Mouse (Mus musculus): ENCODE measurements around the gene Pole3.

Gene Pole3

GRCm38 (mm10) chr4:62524651-62525488, at the start of gene Pole3, which contains the start of gene 4933430I17Rik:
TSS of gene Pole3 (minus strand) at chr4:62525068.
TSS of gene 4933430I17Rik (plus strand) at chr4:62525369.
- DNase-seq (ENCODE audit: low spot score), result peak; percentile 96

GRCm38 (mm10) chr4:62570029-62570428, 45.2 kb upstream of the Pole3 start:
- no peak for DNase-seq (ENCODE audit: low spot score)

GRCm38 (mm10) chr4:62569603-62570002, 44.7 kb upstream of the Pole3 start:
- no peak for DNase-seq (ENCODE audit: low spot score)

DNA sequence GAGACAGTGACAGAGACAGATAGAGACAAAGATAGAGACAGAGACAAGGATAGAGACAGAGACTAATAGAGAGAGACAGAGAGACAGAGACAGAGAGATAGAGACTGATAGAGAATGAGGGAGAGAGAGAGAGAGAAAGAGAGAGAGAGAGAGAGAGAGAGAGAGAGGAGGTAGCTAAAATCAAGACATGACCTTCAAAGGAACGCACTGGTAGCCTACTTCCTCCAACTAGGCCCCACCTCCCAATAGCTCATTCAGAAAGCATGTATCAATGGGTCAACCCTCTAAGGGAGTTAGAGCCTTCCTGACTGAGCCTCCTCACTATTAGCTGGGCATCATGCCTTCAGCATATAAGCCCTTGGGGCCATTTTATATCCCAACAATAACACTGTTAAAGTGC, 43.5 kb upstream of the Pole3 start:
- no peak for DNase-seq (ENCODE audit: low spot score)

DNA sequence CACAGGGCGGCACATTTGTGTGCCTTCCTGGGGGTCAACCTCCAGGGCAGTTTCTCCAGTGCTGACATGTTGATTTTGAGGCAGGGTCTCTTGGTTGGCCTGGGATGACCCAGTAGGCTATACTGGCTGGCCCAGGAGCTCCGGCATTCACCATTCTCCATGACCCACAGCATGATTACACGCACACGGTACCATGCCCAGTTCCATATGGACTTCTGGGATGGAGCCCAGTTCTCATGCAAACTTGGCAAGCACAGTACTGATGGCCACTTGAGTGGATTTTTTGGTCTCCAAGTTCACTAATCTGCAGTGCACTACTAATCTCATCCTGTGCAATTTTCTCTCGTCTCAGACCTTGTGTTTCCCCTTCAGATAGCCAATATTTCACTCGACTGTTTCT, 42.8 kb upstream of the Pole3 start:
- no peak for DNase-seq (ENCODE audit: low spot score)

- DNase-seq (ENCODE audit: low spot score), result no peak
Observed at GRCm38 (mm10) chr4:62566530-62566929, 41.7 kb upstream of the Pole3 start.

DNA sequence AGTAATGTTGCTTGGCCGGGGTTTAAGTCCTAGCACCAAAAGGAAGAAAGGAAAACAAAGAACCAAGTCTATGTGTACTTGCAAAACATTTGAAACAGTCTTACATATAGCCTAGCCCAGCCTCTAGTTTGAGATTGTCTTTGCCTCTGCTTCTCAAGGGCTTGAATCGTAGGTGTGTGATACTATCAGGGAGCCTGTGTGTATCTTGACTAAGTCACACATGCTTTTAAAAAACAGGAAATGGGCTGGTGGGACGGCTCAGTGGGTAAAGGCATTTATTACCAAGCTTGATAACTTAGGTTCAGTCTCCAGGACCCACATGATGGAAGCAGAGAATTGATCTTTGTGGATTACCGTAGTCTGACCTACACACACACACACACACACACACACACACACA, 37.1 kb upstream of the Pole3 start:
- DNase-seq (ENCODE audit: low spot score), result no peak

GRCm38 (mm10) chr4:62561630-62562001, 36.7 kb upstream of the Pole3 start:
- no peak for DNase-seq (ENCODE audit: low spot score)

DNA sequence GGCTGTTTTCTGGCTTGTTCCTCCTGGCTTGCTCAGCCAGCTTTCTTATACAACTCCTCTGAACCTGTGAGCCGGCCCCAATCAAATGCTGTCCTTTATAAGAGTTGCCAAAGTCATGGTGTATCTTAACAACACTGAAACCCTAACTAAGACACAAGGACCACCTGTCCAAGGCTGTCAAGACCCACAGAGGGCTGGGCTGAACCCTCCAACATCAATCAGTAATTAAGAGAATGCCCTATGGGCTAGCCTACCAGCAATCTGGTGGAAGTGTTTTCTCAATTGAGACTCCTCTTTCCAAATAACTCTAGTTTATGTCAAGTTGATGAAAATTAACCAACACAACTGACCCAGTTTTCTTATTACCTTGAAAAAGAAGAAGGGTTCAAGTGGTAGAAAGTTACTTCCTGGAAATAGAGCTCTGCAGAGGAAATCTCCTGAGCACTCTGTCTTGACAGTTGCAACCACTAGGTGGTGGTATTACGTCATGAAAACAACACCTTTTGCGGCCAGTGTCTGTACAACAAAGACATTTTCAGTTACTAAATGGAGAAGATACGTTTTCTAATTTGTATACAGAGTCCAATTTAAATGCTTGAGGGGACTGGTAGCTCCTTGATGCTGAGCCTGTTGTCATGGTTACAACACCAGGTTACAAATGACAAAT, 36.2 kb upstream of the Pole3 start:
- peak; percentile 84 for DNase-seq (ENCODE audit: low spot score)

DNA sequence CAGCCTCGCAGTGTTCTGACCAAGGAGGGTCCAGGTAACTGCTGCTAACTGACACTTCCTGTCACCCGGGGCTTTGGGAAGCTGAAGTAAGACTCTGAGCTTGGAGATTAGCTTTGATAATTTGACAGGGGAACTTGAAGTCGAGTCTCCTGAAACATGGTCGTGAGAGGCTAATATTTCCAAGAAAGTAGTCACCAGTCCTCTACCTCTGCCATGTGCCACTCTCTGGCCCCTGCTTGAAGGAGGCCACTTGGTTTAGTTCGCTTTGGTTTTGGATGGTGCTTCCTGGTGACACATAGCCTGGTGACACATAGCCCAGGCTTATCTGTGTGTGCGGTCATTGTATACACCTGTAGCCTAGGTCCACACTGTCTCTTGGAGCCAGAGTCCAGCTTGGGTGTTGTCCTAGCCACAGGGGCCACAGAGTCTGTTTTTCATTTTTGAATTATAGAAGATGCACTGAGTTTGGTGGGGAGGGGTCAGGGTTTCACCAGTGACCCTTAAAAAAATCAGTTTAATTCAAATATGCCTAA, 35.0 kb upstream of the Pole3 start, which contains the start of gene Rgs3:
Gene Rgs3, plus strand, starts transcription at position 51 of the 533 bp plus-strand sequence.
- DNase-seq (ENCODE audit: low spot score), result no peak

DNA sequence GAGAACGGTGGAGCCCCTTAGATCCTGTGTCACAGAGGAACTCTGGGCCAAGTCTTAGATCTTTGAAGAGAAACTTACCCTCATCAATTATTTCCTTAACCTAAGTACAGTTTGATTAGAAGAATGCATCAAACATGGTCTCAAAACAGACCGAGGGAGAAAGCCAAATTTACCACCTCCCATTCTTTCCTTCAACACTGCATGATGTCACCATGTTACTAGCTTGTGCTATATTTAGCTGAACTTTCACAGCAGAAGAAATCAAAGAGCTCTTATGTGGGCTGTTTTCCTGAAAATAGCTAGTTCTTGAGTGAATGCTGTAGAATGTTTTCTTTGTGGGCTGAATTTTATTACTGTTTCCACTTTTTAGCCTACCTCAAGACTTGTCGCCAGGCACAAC, 32.6 kb upstream of the Pole3 start:
- no peak for DNase-seq (ENCODE audit: low spot score)

GRCm38 (mm10) chr4:62551966-62552365, 27.1 kb upstream of the Pole3 start:
- no peak for DNase-seq (ENCODE audit: low spot score)

DNA sequence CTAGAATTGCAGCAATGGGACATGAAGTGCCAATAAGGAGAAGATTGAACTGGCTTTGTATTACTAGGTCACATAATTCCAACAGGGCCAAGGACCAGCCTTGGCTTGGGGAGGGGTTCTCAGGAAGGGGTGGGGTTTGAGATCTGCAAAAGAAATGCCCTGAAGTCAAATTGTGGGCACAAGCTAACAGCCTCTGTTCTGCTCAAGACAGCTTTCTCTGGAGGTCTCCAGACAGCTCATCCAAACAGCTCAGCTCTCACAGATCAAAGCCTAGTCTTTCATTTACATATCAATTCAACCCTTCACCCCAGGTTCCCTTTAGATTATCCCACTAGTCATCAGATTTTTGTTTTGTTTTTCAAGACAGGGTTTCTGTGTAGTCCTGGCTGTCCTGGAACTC, 19.9 kb upstream of the Pole3 start:
- DNase-seq (ENCODE audit: low spot score), result no peak

DNA sequence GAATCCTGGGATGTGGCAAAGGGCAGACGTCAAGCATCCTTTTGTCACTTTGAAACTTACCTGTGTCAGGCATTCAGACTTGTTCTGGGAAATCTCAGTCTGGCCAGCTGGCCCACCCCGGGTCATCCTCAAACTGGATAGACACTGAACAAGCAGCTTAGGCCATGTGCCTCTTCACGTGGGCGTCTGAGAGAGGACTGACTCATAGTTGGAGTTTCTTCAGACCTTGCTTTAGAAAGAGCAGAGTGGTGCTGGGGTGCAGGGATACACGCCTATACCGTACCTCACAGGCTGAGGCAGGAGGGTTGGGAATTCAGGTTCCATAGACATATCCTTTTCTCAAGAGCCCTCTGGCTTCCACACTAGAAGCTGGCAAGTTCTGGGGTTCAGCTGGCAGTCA, 18.9 kb upstream of the Pole3 start:
- DNase-seq (ENCODE audit: low spot score), result no peak

DNA sequence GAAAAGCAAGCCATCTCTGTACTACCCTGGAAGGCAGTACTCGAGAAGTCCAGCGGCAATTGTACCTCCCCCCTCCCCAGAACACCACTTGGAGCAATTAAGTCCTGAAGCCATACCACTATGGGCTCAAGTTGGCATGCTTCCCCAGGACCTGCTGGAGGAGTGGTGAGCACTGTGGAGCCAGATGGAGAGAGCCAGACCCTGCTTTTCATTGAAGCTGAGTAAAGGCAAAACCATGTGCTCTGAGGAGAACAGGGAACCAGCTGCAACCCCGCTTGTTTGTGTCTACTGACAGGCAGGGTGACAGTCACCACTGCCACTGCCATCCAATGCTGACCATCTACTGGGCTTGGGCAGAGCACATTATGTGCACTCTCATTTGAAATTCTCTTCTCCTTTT, 16.9 kb upstream of the Pole3 start:
- no peak for DNase-seq (ENCODE audit: low spot score)

- no peak for DNase-seq (ENCODE audit: low spot score)
Observed at GRCm38 (mm10) chr4:62533729-62534128, 8.9 kb upstream of the Pole3 start.

- DNase-seq (ENCODE audit: low spot score), result no peak
Observed at GRCm38 (mm10) chr4:62527655-62528054, 2.8 kb upstream of the Pole3 start.

DNA sequence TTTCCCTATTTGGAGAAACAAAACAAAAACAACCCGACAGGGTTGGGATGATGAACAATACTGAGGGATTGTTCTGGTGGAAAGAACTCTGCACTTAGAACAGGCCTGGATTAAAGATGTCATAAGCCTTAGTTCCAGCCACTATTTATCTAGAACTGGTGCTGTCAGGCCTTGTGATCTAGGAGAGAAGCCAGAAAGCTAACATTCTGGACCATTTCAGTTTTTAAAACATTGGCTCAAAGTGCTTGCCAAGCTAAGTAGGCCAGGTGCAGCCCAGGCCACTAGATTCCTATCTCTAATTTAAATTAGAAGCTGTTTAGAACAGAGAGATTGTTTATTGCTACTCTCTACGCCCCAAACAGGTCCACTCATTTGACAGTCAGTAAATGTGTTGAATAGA, 1.4 kb upstream of the Pole3 start:
- no peak for DNase-seq (ENCODE audit: low spot score)

GRCm38 (mm10) chr4:62525489-62525811, 582 bp upstream of the Pole3 start:
- no peak for DNase-seq (ENCODE audit: low spot score)

- DNase-seq (ENCODE audit: low spot score), result no peak
Observed at GRCm38 (mm10) chr4:62520892-62521400, 3.9 kb downstream of the Pole3 start.

DNA sequence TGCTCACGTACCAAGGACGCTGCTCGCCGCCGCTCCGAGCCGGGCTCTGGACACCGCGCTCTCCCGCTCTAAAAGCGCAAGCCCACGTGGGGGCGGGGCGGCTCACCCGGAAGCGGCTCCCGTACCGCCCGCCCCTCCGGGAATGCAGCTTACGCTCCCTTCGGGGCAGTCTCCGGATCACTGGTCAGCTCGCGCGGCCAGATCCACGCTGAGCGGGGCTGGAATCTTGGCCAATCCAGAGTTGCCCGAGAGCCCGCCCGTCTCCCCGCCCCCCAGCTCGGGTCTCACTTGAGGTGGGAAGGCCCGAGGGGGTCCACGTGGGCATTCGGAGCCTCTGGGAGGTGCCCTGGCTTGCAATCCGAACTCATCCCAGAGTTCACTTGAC, 5.0 kb downstream of the Pole3 start, which contains the start of gene Alad:
Gene Alad, minus strand, starts transcription at position 70 of the 385 bp plus-strand sequence.
- DNase-seq (ENCODE audit: low spot score), result peak; percentile 85

GRCm38 (mm10) chr4:62519122-62519848, 5.6 kb downstream of the Pole3 start:
- no peak for DNase-seq (ENCODE audit: low spot score)
